22 mouse cellular contexts compared by ENCODE assay signal in genomic region chr13:90833641-90834207, GRCm38 (mm10).
A peak's percentile ranks its signal among the peaks of the same experiment; 100 is the strongest.
DNase-seq lines count a peak whose midpoint lies in the region; ATAC-seq and TF ChIP-seq lines count a peak whose summit lies in the region.
"Had no signal": no experiment of that assay in that cellular context is flagged by ENCODE, and none has a peak within 500 bp of the region (broad histone marks: within the 10 kb centered on the region; RNA-seq: fewer than 3 reads in every experiment).

No protein-coding gene starts in this region.

- H3K27ac ChIP-seq in heart, embryonic 12.5 days (ENCODE audit: poor library complexity, severe bottlenecking): no peak overlapping the region
- H3K27ac ChIP-seq in kidney, embryonic 16.5 days (ENCODE audit: low read length): no peak overlapping the region
- H3K27ac ChIP-seq in kidney, adult 2 months (ENCODE audit: insufficient read depth, low read depth, low read length): no peak overlapping the region
- H3K27ac ChIP-seq in stomach, embryonic 14.5 days (ENCODE audit: low read length): no peak overlapping the region
- H3K27ac ChIP-seq in stomach, postnatal 0 days (replicated peaks): no peak overlapping the region
- H3K27ac ChIP-seq: forebrain, embryonic 12.5 days; heart, embryonic 10.5 days; hindbrain, embryonic 12.5 days; limb, embryonic 12.5 days; liver, embryonic 14.5 days; midbrain, embryonic 13.5 days; neural tube, embryonic 13.5 days had no signal

- no peaks in the 10 kb centered on the region for H3K27me3 ChIP-seq in heart, embryonic 12.5 days (replicated peaks)
- H3K27me3 ChIP-seq in kidney, embryonic 16.5 days (ENCODE audit: insufficient read depth, low read length): no peaks in the 10 kb centered on the region
- no peaks in the 10 kb centered on the region for H3K27me3 ChIP-seq in kidney, adult 2 months (replicated peaks; ENCODE audit: control insufficient read depth, insufficient read depth, low read length)
- H3K27me3 ChIP-seq in stomach, embryonic 14.5 days (ENCODE audit: control insufficient read depth, insufficient read depth, low read length): no peaks in the 10 kb centered on the region
- H3K27me3 ChIP-seq in stomach, postnatal 0 days (ENCODE audit: control insufficient read depth, insufficient read depth, low read length): no peaks in the 10 kb centered on the region
- H3K27me3 ChIP-seq: forebrain, embryonic 12.5 days; hindbrain, embryonic 12.5 days; limb, embryonic 12.5 days; midbrain, embryonic 13.5 days; neural tube, embryonic 13.5 days had no signal

- peak; percentile 73; the same call in 1 of the 2 replicates for ATAC-seq in heart, embryonic 12.5 days (ENCODE audit: insufficient number of reproducible peaks, low FRiP score)
- 0 out of 2 replicates have a peak, but pooled peaks have one; percentile 42 for ATAC-seq in kidney, embryonic 16.5 days (ENCODE audit: low FRiP score, low TSS enrichment)
- 0 out of 2 replicates have a peak, but pooled peaks have one; percentile 14 for ATAC-seq in stomach, embryonic 14.5 days (ENCODE audit: insufficient number of reproducible peaks, insufficient read depth, low FRiP score, low read depth)
- ATAC-seq in stomach, postnatal 0 days (ENCODE audit: low FRiP score, low TSS enrichment): no peak
- ATAC-seq: midbrain, embryonic 13.5 days had no signal

- intact Hi-C loops in heart, postnatal 36 days (cut with DNase I): no loop called here

- H3K9me3 ChIP-seq in heart, embryonic 12.5 days (replicated peaks): no peaks in the 10 kb centered on the region
- H3K9me3 ChIP-seq in kidney, embryonic 16.5 days (ENCODE audit: low read length): no peaks in the 10 kb centered on the region
- no peaks in the 10 kb centered on the region for H3K9me3 ChIP-seq in stomach, embryonic 14.5 days (ENCODE audit: control insufficient read depth, low read depth, low read length)
- no peaks in the 10 kb centered on the region for H3K9me3 ChIP-seq in stomach, postnatal 0 days (ENCODE audit: control insufficient read depth, low read length)
- H3K9me3 ChIP-seq: forebrain, embryonic 12.5 days; heart, embryonic 10.5 days; hindbrain, embryonic 12.5 days; limb, embryonic 12.5 days; midbrain, embryonic 13.5 days; neural tube, embryonic 13.5 days had no signal

- WGBS in heart, embryonic 12.5 days: 58% methylated on average over 7 of the region's 7 CpGs
- 70% methylated on average over 7 of the region's 7 CpGs for WGBS in kidney, embryonic 16.5 days
- 75% methylated on average over 7 of the region's 7 CpGs for WGBS in kidney, adult 2 months
- 71% methylated on average over 7 of the region's 7 CpGs for WGBS in stomach, embryonic 14.5 days
- WGBS in stomach, postnatal 0 days: 63% methylated on average over 7 of the region's 7 CpGs

- no peak for TF ChIP-seq CTCF in kidney, adult 2 months (conservative IDR thresholded peaks at IDR 0.05; ENCODE audit: insufficient read depth, insufficient read length, low read depth, low read length)
- no peak for TF ChIP-seq CTCF in stomach, postnatal 0 days (IDR thresholded peaks at IDR 0.05; ENCODE audit: low read depth)

- peaks cover 12% of the 10 kb centered on the region for H3K4me1 ChIP-seq in heart, embryonic 12.5 days (replicated peaks)
- H3K4me1 ChIP-seq in kidney, embryonic 16.5 days (ENCODE audit: insufficient read depth, low read length): no peaks in the 10 kb centered on the region
- H3K4me1 ChIP-seq in kidney, adult 2 months (ENCODE audit: control insufficient read depth, insufficient read depth, low read length): peaks cover 7% of the 10 kb centered on the region; the same call in 1 of the 2 replicates
- no peaks in the 10 kb centered on the region for H3K4me1 ChIP-seq in stomach, embryonic 14.5 days (ENCODE audit: control insufficient read depth, insufficient read depth, low read length)
- H3K4me1 ChIP-seq in stomach, postnatal 0 days (replicated peaks; ENCODE audit: control insufficient read depth, insufficient read depth): no peaks in the 10 kb centered on the region
- H3K4me1 ChIP-seq: forebrain, embryonic 12.5 days; hindbrain, embryonic 12.5 days; midbrain, embryonic 13.5 days; neural tube, embryonic 13.5 days had no signal

- no peak overlapping the region for H3K9ac ChIP-seq in heart, embryonic 12.5 days
- no peak overlapping the region for H3K9ac ChIP-seq in kidney, embryonic 16.5 days (replicated peaks; ENCODE audit: low read length)
- H3K9ac ChIP-seq in stomach, embryonic 14.5 days (replicated peaks; ENCODE audit: low read depth, low read length): no peak overlapping the region
- H3K9ac ChIP-seq in stomach, postnatal 0 days (ENCODE audit: low read length): no peak overlapping the region
- H3K9ac ChIP-seq: forebrain, embryonic 12.5 days; hindbrain, embryonic 12.5 days; limb, embryonic 12.5 days; liver, embryonic 14.5 days; midbrain, embryonic 13.5 days; neural tube, embryonic 13.5 days had no signal

- no peaks in the 10 kb centered on the region for H3K36me3 ChIP-seq in heart, embryonic 12.5 days
- H3K36me3 ChIP-seq in kidney, embryonic 16.5 days (ENCODE audit: insufficient read depth, low read length): no peaks in the 10 kb centered on the region
- no peaks in the 10 kb centered on the region for H3K36me3 ChIP-seq in kidney, adult 2 months (ENCODE audit: control insufficient read depth, insufficient read depth, low read length)
- no peaks in the 10 kb centered on the region for H3K36me3 ChIP-seq in stomach, embryonic 14.5 days (ENCODE audit: control insufficient read depth, insufficient read depth, low read length)
- H3K36me3 ChIP-seq in stomach, postnatal 0 days (ENCODE audit: control insufficient read depth, insufficient read depth, low read length): no peaks in the 10 kb centered on the region
- H3K36me3 ChIP-seq: forebrain, embryonic 12.5 days; heart, embryonic 10.5 days; hindbrain, embryonic 12.5 days; limb, embryonic 12.5 days; midbrain, embryonic 13.5 days; neural tube, embryonic 13.5 days had no signal

- no peak overlapping the region for H3K4me3 ChIP-seq in heart, embryonic 12.5 days
- H3K4me3 ChIP-seq in kidney, embryonic 16.5 days (ENCODE audit: low read length): no peak overlapping the region
- no peak overlapping the region for H3K4me3 ChIP-seq in kidney, adult 2 months (ENCODE audit: insufficient read depth, low read depth, low read length)
- no peak overlapping the region for H3K4me3 ChIP-seq in stomach, embryonic 14.5 days (ENCODE audit: low read depth, low read length)
- H3K4me3 ChIP-seq in stomach, postnatal 0 days (ENCODE audit: low read depth, low read length): no peak overlapping the region
- H3K4me3 ChIP-seq: forebrain, embryonic 12.5 days; heart, embryonic 10.5 days; hindbrain, embryonic 12.5 days; limb, embryonic 12.5 days; midbrain, embryonic 13.5 days; neural tube, embryonic 13.5 days had no signal

- no peak for TF ChIP-seq EP300 in stomach, postnatal 0 days (optimal IDR thresholded peaks at IDR 0.05)

- H3K4me2 ChIP-seq in heart, embryonic 12.5 days: no peak overlapping the region
- H3K4me2 ChIP-seq in kidney, embryonic 16.5 days (replicated peaks; ENCODE audit: low read depth, low read length): no peak overlapping the region
- no peak overlapping the region for H3K4me2 ChIP-seq in stomach, embryonic 14.5 days (replicated peaks; ENCODE audit: low read depth, low read length)
- no peak overlapping the region for H3K4me2 ChIP-seq in stomach, postnatal 0 days (replicated peaks; ENCODE audit: low read depth)
- H3K4me2 ChIP-seq: forebrain, embryonic 12.5 days; hindbrain, embryonic 12.5 days; limb, embryonic 12.5 days; midbrain, embryonic 13.5 days; neural tube, embryonic 13.5 days had no signal

- no peak for TF ChIP-seq POLR2A in kidney, adult 2 months (IDR thresholded peaks at IDR 0.05; ENCODE audit: low read depth, low read length)

- DNase-seq in heart, postnatal 36 days: no peak
- DNase-seq in kidney, adult 2 months: no peak
- no peak for DNase-seq in stomach, postnatal 0 days (ENCODE audit: low spot score)
- DNase-seq in right cerebral cortex, postnatal 14 days: no peak
- DNase-seq in liver: no peak
- DNase-seq: B cell, adult 2 months; cerebellum, adult 18-20 months; cerebellum, postnatal 25 days; embryo, embryonic 11 days; gastrocnemius, postnatal 25 days; kidney, adult 8-10 months; right cerebral cortex, adult 18-20 months had no signal
